Mouse (Mus musculus) lung, adult 2 months (tissue): ENCODE measurements around the gene Nptx1. TPM values are rescaled to one million over a fixed set of nuclear protein-coding genes. Genes with fewer than 3 reads are reported as not detected.

Experiments
- DNase-seq: peaks from one replicate; pipeline ENCODE4 v3.0.0; 2022
- H3K4me1 ChIP-seq: fragments of 200-500 bp; 2 replicates; pipeline ENCODE4 v1.6.1; 2011; ENCODE audit warnings: low read length; ENCODE audit not compliant: control insufficient read depth, insufficient read depth
- H3K4me3 ChIP-seq: fragments of 200-500 bp; replicated peaks from 2 replicates; pipeline ENCODE3; 2011; ENCODE audit warnings: low read depth, mild to moderate bottlenecking, control low read depth, low read length; ENCODE audit errors: extremely low read depth
- CTCF ChIP-seq: fragments of 200-500 bp; IDR thresholded peaks from 2 replicates; pipeline ENCODE4 v1.5.1; 2011; ENCODE audit warnings: mild to moderate bottlenecking, low read length, control low read depth; ENCODE audit not compliant: insufficient read depth
- POLR2A ChIP-seq: fragments of 200-500 bp; IDR thresholded peaks from 2 replicates; pipeline ENCODE4 v1.6.1; 2011; ENCODE audit warnings: low read depth, mild to moderate bottlenecking, control low read depth, low read length, borderline replicate concordance; ENCODE audit errors: extremely low read depth
- WGBS: fragments of 180-500 bp; shearing (Covaris S2); methylation state at CpG from one replicate; pipeline ENCODE4 v1.1.7; 2018; 5-methylcytosine and 5-hydroxymethylcytosine counted together
- polyA plus RNA-seq: library from polyadenylated mRNA; depleted of rRNA; stranded (reverse); fragments of >200 nt; gene quantifications from 2 replicates; pipeline ENCODE4 v1.2.3, GENCODE M21; 2012

Nptx1 gene
- polyA plus RNA-seq, 1 experiment, result 8.7 TPM

DNA sequence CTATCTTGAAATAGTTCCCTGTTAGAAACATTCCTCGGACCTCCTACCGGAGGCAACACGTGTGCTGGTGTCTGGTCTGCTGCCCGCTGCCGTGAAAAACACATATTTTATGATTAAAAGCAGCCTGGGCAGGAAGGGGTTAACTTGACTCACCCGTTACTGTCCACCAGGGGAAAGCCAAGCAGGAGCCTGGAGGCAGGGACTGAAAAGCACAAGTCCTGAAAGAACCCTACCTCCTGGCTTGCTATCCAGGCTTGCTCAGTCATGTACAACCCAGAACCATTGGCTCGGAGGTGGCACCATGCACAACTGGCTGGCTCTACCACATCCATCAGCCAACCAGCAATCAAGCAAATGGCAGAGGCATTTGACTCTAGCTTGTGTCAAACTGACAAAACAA, 13.8 kb downstream of the Nptx1 start:
- DNase-seq, result no peak
- H3K4me1 ChIP-seq, result no peaks in the 10 kb centered on the region
- no peak for TF ChIP-seq CTCF
- TF ChIP-seq POLR2A, result no peak
- WGBS, result 64% methylated on average over 7 of the region's 7 CpGs
- H3K4me3 ChIP-seq, result no peak overlapping the region

GRCm38 (mm10) chr11:119532460-119532859, 15.1 kb downstream of the Nptx1 start:
- Histone ChIP-seq H3K4me3 (no peak overlapping the region), H3K4me1 (no peaks in the 10 kb centered on the region)
- WGBS, result 66% methylated on average over 8 of the region's 8 CpGs
- DNase-seq, result no peak
- TF ChIP-seq POLR2A (no peak), CTCF (no peak)

- no peaks in the 10 kb centered on the region for H3K4me1 ChIP-seq
- WGBS, result 56% methylated on average over 11 of the region's 11 CpGs
- H3K4me3 ChIP-seq, result no peak overlapping the region
- TF ChIP-seq POLR2A, result no peak
- TF ChIP-seq CTCF, result no peak
- DNase-seq, result no peak
Observed at GRCm38 (mm10) chr11:119528930-119529329, 18.6 kb downstream of the Nptx1 start.

- no peak for TF ChIP-seq CTCF
- TF ChIP-seq POLR2A, result no peak
- H3K4me3 ChIP-seq, result no peak overlapping the region
- 84% methylated on average over 14 of the region's 14 CpGs for WGBS
- peaks cover 8% of the 10 kb centered on the region for H3K4me1 ChIP-seq
- no peak for DNase-seq
Observed at GRCm38 (mm10) chr11:119526068-119526966, 21.2 kb downstream of the Nptx1 start.

DNA sequence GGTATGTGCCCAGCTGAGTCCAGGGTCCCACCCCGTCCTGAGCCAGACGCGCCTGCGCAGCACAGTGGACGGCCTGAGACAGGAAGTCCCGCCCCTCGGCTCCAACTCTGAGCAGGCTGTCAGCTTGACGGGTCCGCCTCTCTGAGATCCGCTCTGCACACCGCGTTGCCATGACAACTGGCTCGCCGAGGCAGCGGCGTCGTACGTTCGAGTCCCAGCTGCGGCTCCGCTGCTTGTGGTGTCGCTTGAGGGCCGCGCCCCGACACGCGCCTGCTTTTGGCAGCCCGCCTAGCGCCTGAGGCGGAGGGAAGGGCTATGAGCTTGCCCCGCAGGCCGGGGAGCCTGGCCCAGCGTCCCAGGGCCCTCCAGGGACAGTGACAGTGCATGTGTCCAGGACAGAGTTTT, 23.0 kb downstream of the Nptx1 start:
- WGBS, result under 1% methylated on average over 33 of the region's 33 CpGs

GRCm38 (mm10) chr11:119523392-119523791, 24.2 kb downstream of the Nptx1 start:
- Histone ChIP-seq H3K4me3 (no peak overlapping the region), H3K4me1 (peaks cover 8% of the 10 kb centered on the region)
- DNase-seq, result no peak
- WGBS, result 65% methylated on average over 3 of the region's 3 CpGs
- TF ChIP-seq CTCF (no peak), POLR2A (no peak)

More for the DNA sequence above, 23.0 kb downstream of the Nptx1 start:
- TF ChIP-seq CTCF (no peak), POLR2A (peak; percentile 30; the same call in 1 of the 2 replicates)
- DNase-seq, result peak; percentile 79
- Histone ChIP-seq H3K4me3 (peak overlapping the region; percentile 46), H3K4me1 (peaks cover 8% of the 10 kb centered on the region)

DNA sequence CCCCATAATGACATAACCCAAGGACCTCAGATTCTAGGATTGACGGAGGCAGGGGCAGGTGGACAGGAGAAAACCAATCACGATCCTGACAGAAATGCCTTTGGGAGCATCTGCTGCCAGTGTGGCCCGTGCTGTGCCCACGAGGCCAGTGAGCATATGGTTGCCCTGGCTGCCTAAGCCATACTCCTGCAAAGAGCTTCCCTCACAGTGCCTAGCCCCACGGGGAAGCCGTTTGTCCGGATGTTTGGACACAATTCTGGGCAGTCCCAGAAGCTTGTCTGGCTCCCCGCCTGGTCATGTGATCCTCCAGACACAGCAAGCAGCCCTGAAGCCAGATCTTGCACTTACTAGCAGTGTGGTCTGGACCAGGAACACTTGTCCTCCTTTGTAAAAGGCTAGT, 24.8 kb downstream of the Nptx1 start:
- TF ChIP-seq CTCF (no peak), POLR2A (peak; percentile 64; the same call in 1 of the 2 replicates)
- 41% methylated on average over 8 of the region's 8 CpGs for WGBS
- DNase-seq, result peak; percentile 41

DNA sequence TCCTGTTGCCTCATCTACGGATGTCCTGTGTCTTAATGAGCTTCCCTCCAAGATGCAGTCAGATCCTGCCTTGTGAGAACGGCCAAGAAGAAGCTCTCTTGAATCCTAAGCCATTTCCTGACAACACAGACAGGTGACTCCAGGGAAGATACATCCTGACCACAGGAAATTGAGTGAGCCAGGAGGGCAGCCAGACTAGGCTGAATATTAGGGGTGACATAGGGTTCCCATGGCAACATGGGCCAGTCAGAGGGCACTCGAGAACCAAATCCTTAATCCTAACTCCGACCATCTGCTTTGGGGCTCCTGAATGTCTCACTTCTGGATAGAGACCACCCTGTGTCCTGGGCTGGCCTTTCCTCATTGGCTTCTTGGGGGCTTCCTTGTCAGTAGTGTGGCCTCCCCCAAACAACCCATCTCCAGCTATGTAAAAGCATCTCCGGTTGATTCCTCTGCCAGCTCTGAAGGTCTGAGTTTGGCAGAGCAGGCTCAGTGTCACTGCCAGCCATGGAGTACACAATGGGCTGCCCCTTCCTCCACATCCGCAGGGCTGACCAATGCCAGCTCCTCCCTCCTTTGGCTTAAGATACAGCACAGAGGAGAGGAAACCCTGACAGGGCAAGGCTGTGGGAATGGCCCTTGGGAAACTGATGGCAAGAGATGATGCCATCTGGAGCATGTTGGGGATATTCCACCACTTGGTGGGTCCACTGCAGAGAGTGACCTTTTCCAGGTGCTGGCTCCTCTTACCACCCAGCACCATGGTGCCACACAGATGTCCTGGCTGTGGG, 25.4 kb downstream of the Nptx1 start:
- Histone ChIP-seq H3K4me1 (peaks cover 8% of the 10 kb centered on the region), H3K4me3 (no peak overlapping the region)
- peak; percentile 34 for DNase-seq
- 55% methylated on average over 6 of the region's 6 CpGs for WGBS
- TF ChIP-seq CTCF (no peak), POLR2A (no peak)

More for the DNA sequence above, 24.8 kb downstream of the Nptx1 start:
- Histone ChIP-seq H3K4me1 (peaks cover 8% of the 10 kb centered on the region), H3K4me3 (no peak overlapping the region)

DNA sequence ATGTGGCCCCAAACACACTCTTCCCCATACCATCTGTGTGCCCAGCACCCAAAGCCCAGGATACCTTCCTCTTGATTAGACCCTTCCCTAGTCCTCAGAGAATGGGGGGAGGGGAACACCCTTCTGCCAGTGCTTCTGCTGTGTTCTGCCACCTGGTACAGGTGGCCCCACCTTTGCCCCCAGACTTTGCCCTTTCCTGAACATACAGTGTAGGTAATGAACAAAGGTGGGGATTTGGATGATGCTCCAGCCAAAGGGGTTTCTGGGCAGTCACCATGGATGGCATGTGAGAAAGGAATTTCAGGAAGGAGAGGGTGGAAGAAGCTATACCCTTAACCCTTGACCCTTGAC, 26.9 kb downstream of the Nptx1 start:
- no peak for TF ChIP-seq POLR2A
- TF ChIP-seq CTCF, result no peak
- H3K4me3 ChIP-seq, result no peak overlapping the region
- H3K4me1 ChIP-seq, result peaks cover 8% of the 10 kb centered on the region
- DNase-seq, result no peak
